Mouse (Mus musculus): ENCODE measurements around the gene Nmt1. TPM values are rescaled to one million over a fixed set of nuclear protein-coding genes. Genes with fewer than 3 reads are reported as not detected.
A peak's percentile ranks its signal among the peaks of the same experiment; 100 is the strongest.

Gene Nmt1
- polyA plus RNA-seq, 1 experiment from 2014 or later, result 51.3 TPM

- no peak overlapping the region for H3K9ac ChIP-seq (ENCODE audit: low read length)
- no peak overlapping the region for H3K4me2 ChIP-seq
- DNase-seq (ENCODE audit: low spot score, missing footprints) (peak; percentile 97), ATAC-seq (ENCODE audit: low FRiP score) (peak; percentile 58)
- H3K4me3 ChIP-seq (ENCODE audit: low read depth, low read length), result no peak overlapping the region
- H3K9me3 ChIP-seq (ENCODE audit: control insufficient read depth, low read length), result no peaks in the 10 kb centered on the region
- H3K27me3 ChIP-seq (ENCODE audit: control insufficient read depth, insufficient read depth, low read length), result peaks cover 17% of the 10 kb centered on the region
- H3K4me1 ChIP-seq (ENCODE audit: control insufficient read depth, insufficient read depth, low read length), result peaks cover 28% of the 10 kb centered on the region
- H3K27ac ChIP-seq (ENCODE audit: low read depth, low read length), result no peak overlapping the region
- H3K36me3 ChIP-seq (ENCODE audit: control insufficient read depth, insufficient read depth, low read length), result peaks cover 18% of the 10 kb centered on the region
- WGBS, result 6% methylated on average over 5 of the region's 5 CpGs
Observed at GRCm38 (mm10) chr11:102992940-102993339, 35.0 kb upstream of the Nmt1 start.

GRCm38 (mm10) chr11:102993420-102994029 lies 34.5 kb upstream of the Nmt1 start:
- Histone ChIP-seq H3K4me1 (ENCODE audit: control insufficient read depth, insufficient read depth, low read length) (peaks cover 28% of the 10 kb centered on the region), H3K9ac (ENCODE audit: low read length) (no peak overlapping the region), H3K4me3 (ENCODE audit: low read depth, low read length) (no peak overlapping the region), H3K36me3 (ENCODE audit: control insufficient read depth, insufficient read depth, low read length) (peaks cover 19% of the 10 kb centered on the region), H3K27me3 (ENCODE audit: control insufficient read depth, insufficient read depth, low read length) (peaks cover 17% of the 10 kb centered on the region), H3K4me2 (no peak overlapping the region), H3K9me3 (ENCODE audit: control insufficient read depth, low read length) (no peaks in the 10 kb centered on the region), H3K27ac (ENCODE audit: low read depth, low read length) (no peak overlapping the region; the same call in 1 of the 2 replicates)
- WGBS, result 34% methylated on average over 17 of the region's 17 CpGs
- ATAC-seq (ENCODE audit: low FRiP score) (peak; percentile 42), DNase-seq (ENCODE audit: low spot score, missing footprints) (peak; percentile 91)

- Histone ChIP-seq H3K4me2 (no peak overlapping the region), H3K27me3 (ENCODE audit: control insufficient read depth, insufficient read depth, low read length) (peaks cover 3% of the 10 kb centered on the region; the same call in 1 of the 2 replicates), H3K9ac (ENCODE audit: low read length) (no peak overlapping the region), H3K4me3 (ENCODE audit: low read depth, low read length) (no peak overlapping the region), H3K27ac (ENCODE audit: low read depth, low read length) (no peak overlapping the region), H3K36me3 (ENCODE audit: control insufficient read depth, insufficient read depth, low read length) (peaks cover 25% of the 10 kb centered on the region), H3K4me1 (ENCODE audit: control insufficient read depth, insufficient read depth, low read length) (peaks cover 30% of the 10 kb centered on the region), H3K9me3 (ENCODE audit: control insufficient read depth, low read length) (no peaks in the 10 kb centered on the region)
- no peak for ATAC-seq (ENCODE audit: low FRiP score)
- 87% methylated on average over 18 of the region's 18 CpGs for WGBS
- DNase-seq (ENCODE audit: low spot score, missing footprints), result no peak
Observed at GRCm38 (mm10) chr11:102994952-102995351, 33.0 kb upstream of the Nmt1 start.

- Histone ChIP-seq H3K36me3 (ENCODE audit: control insufficient read depth, insufficient read depth, low read length) (peaks cover 25% of the 10 kb centered on the region), H3K4me3 (ENCODE audit: low read depth, low read length) (no peak overlapping the region), H3K9ac (ENCODE audit: low read length) (no peak overlapping the region), H3K27me3 (ENCODE audit: control insufficient read depth, insufficient read depth, low read length) (0 out of 2 replicates have a peak, but pooled peaks cover 3% of the 10 kb centered on the region), H3K4me2 (no peak overlapping the region), H3K4me1 (ENCODE audit: control insufficient read depth, insufficient read depth, low read length) (peaks cover 24% of the 10 kb centered on the region), H3K27ac (ENCODE audit: low read depth, low read length) (no peak overlapping the region), H3K9me3 (ENCODE audit: control insufficient read depth, low read length) (no peaks in the 10 kb centered on the region)
- 88% methylated on average over 7 of the region's 7 CpGs for WGBS
- ATAC-seq (ENCODE audit: low FRiP score), result no peak
- no peak for DNase-seq (ENCODE audit: low spot score, missing footprints)
Observed at GRCm38 (mm10) chr11:102996385-102996784, 31.6 kb upstream of the Nmt1 start.

GRCm38 (mm10) chr11:102996991-102997770 lies 30.8 kb upstream of the Nmt1 start:
- ATAC-seq (ENCODE audit: low FRiP score) (no peak), DNase-seq (ENCODE audit: low spot score, missing footprints) (no peak)
- Histone ChIP-seq H3K9ac (ENCODE audit: low read length) (no peak overlapping the region), H3K9me3 (ENCODE audit: control insufficient read depth, low read length) (no peaks in the 10 kb centered on the region), H3K27me3 (ENCODE audit: control insufficient read depth, insufficient read depth, low read length) (0 out of 2 replicates have a peak, but pooled peaks cover 3% of the 10 kb centered on the region), H3K4me2 (no peak overlapping the region), H3K4me3 (ENCODE audit: low read depth, low read length) (no peak overlapping the region), H3K27ac (ENCODE audit: low read depth, low read length) (no peak overlapping the region), H3K36me3 (ENCODE audit: control insufficient read depth, insufficient read depth, low read length) (peaks cover 25% of the 10 kb centered on the region), H3K4me1 (ENCODE audit: control insufficient read depth, insufficient read depth, low read length) (peaks cover 17% of the 10 kb centered on the region)
- WGBS, result 95% methylated on average over 12 of the region's 12 CpGs

GRCm38 (mm10) chr11:102998254-102998576 lies 29.8 kb upstream of the Nmt1 start:
- peaks cover 17% of the 10 kb centered on the region for H3K4me1 ChIP-seq (ENCODE audit: control insufficient read depth, insufficient read depth, low read length)
- H3K9ac ChIP-seq (ENCODE audit: low read length), result no peak overlapping the region
- WGBS, result 93% methylated on average over 7 of the region's 7 CpGs
- no peak; the same call in 1 of the 2 replicates for ATAC-seq (ENCODE audit: low FRiP score)
- peaks cover 25% of the 10 kb centered on the region for H3K36me3 ChIP-seq (ENCODE audit: control insufficient read depth, insufficient read depth, low read length)
- DNase-seq (ENCODE audit: low spot score, missing footprints), result no peak
- H3K27me3 ChIP-seq (ENCODE audit: control insufficient read depth, insufficient read depth, low read length), result no peaks in the 10 kb centered on the region
- no peaks in the 10 kb centered on the region for H3K9me3 ChIP-seq (ENCODE audit: control insufficient read depth, low read length)
- peak overlapping the region; percentile 5; the same call in 1 of the 2 replicates for H3K27ac ChIP-seq (ENCODE audit: low read depth, low read length)
- H3K4me3 ChIP-seq (ENCODE audit: low read depth, low read length), result no peak overlapping the region
- H3K4me2 ChIP-seq, result no peak overlapping the region

GRCm38 (mm10) chr11:102998577-102999316 lies 29.2 kb upstream of the Nmt1 start:
- Histone ChIP-seq H3K4me1 (ENCODE audit: control insufficient read depth, insufficient read depth, low read length) (peaks cover 13% of the 10 kb centered on the region), H3K4me3 (ENCODE audit: low read depth, low read length) (no peak overlapping the region), H3K27ac (ENCODE audit: low read depth, low read length) (peak overlapping the region; percentile 27; the same call in 1 of the 2 replicates), H3K27me3 (ENCODE audit: control insufficient read depth, insufficient read depth, low read length) (no peaks in the 10 kb centered on the region), H3K36me3 (ENCODE audit: control insufficient read depth, insufficient read depth, low read length) (peaks cover 25% of the 10 kb centered on the region), H3K9ac (ENCODE audit: low read length) (no peak overlapping the region), H3K4me2 (no peak overlapping the region), H3K9me3 (ENCODE audit: control insufficient read depth, low read length) (no peaks in the 10 kb centered on the region)
- ATAC-seq (ENCODE audit: low FRiP score) (peak; percentile 49; the same call in 1 of the 2 replicates), DNase-seq (ENCODE audit: low spot score, missing footprints) (no peak)
- 72% methylated on average over 14 of the region's 14 CpGs for WGBS

GRCm38 (mm10) chr11:102999317-102999970 lies 28.5 kb upstream of the Nmt1 start:
- Histone ChIP-seq H3K4me2 (no peak overlapping the region), H3K4me1 (ENCODE audit: control insufficient read depth, insufficient read depth, low read length) (peaks cover 8% of the 10 kb centered on the region), H3K9me3 (ENCODE audit: control insufficient read depth, low read length) (no peaks in the 10 kb centered on the region), H3K9ac (ENCODE audit: low read length) (no peak overlapping the region), H3K36me3 (ENCODE audit: control insufficient read depth, insufficient read depth, low read length) (peaks cover 25% of the 10 kb centered on the region), H3K27ac (ENCODE audit: low read depth, low read length) (peak overlapping the region; percentile 27; the same call in 1 of the 2 replicates), H3K4me3 (ENCODE audit: low read depth, low read length) (no peak overlapping the region), H3K27me3 (ENCODE audit: control insufficient read depth, insufficient read depth, low read length) (no peaks in the 10 kb centered on the region)
- DNase-seq (ENCODE audit: low spot score, missing footprints) (no peak), ATAC-seq (ENCODE audit: low FRiP score) (no peak)
- 92% methylated on average over 14 of the region's 14 CpGs for WGBS
